Mouse (Mus musculus) layer of hippocampus, adult 18-20 months (tissue): ENCODE data around the gene Pip5k1b. TPM values are rescaled to one million over a fixed set of nuclear protein-coding genes. Genes with fewer than 3 reads are reported as not detected.

Source experiments
- DNase-seq, 2 experiments: peaks; one replicate each; pipeline ENCODE4 v3.0.0; 2022; ENCODE audit warnings: low spot score in 2 of 2
- total RNA-seq, 2 experiments: library from RNA; stranded (reverse); gene quantifications; 2 replicates each; pipeline ENCODE4 v1.2.3; 2021

The Pip5k1b gene
- total RNA-seq, 2 experiments from 2014 or later, result 70.0 to 70.8 TPM

DNA sequence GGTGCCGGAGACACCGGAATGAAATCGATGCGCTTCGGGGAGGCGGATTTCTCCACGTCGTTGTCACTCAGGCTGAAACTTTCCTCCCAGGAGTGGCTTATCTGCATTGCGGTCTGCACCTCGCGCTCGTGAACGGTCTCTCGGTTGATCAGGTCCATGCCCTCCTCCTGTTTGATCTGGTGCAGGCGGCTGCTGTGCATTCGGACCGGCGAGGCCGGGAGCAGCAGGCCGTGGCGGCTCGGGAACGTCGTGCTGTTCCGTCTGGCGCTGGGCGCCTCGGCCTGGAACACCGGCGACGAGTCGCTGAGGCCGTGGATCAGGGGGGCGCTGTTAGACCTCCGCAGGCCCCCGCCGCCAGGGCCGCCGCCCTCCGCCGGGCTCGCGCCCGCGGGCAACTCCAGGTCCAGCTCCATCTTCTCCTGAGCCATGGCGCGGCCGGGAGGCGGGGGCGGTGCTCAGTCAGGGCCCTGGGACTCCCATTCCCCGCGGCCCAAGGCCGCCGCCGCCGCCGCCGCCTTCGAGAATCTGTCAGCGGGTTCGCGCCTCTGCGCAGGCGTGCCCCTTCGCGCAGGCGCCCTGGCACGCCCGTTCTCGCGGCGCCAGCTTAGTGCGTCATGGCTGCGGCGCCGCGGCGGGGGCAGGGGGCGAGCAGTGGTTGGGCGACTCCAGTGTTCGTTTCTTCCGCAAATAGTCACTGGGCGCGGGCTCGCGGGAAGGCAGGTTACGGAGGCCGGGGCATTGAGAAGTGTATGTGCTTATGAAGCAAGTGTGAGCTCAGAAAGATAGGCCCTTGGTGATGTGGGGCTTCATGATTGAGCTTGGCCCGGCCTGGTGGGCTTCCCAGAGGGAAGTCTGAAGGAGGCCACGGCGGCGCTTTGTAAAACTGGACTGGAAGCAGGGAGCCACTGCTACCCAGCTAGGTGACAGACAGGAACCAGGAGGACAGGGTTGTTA is 78.5 kb downstream of the Pip5k1b start, which contains the start of gene Fam122a:
Fam122a (minus strand) TSS at position 428 of the 954 bp plus-strand sequence.
- DNase-seq, result peak; percentile 84 to 89

DNA sequence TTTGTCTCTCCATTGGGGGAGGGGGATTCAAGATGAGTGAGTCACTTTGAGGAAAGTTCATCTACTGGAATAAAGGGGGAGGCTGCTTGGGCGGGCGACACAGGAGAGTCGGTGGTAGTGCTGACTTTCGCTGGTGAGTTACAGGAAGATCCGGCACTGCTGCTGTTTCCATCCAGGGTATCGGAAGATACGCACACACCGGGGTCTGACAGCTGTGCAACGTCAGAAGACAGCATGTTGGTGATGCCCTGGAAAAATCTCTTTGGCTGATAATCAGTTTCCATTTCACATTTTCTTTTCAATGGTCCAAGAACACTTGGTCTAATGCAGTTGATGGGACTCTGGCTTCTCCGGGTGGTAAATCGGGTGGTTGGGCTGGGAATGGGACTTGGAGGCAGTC is 79.2 kb downstream of the Pip5k1b start:
- no peak for DNase-seq

DNA sequence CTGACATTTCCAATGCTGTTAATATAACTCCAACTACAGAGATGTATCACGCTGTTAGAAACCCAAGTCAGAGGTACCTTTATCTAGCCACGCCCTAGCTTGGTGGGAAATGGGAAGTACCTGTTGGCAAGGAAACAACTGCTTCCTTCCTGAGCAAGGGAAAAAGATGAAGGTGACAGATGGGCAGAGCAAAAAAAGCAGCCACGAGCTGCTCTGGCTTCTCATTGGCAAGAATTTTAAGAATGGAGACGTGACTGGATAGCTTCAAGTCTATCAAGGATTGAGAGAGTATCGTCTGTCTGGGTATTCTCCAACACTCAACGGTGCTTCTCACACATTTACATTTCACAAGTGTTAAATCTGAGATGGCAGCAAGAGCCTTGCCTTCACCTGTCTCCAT is 80.4 kb downstream of the Pip5k1b start:
- DNase-seq, result no peak

DNA sequence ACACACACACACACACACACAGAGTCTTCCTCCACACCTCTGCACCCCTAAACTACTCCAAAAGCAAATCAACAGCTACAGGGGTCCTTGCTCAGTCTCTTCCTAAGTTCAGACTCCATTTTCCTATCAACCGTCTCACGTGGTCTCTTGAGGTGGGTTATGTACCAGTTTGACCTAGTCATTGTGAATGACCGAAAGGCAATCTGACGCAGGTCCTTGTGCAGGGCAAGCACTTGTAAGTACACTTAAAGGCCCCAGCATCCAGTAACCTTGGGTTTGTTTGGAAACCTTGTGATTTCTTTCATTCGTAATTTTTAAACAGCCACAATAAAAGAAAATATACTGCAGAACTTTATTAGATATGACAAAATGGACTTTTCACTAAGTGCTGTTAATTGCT is 83.2 kb downstream of the Pip5k1b start:
- DNase-seq, result no peak

DNA sequence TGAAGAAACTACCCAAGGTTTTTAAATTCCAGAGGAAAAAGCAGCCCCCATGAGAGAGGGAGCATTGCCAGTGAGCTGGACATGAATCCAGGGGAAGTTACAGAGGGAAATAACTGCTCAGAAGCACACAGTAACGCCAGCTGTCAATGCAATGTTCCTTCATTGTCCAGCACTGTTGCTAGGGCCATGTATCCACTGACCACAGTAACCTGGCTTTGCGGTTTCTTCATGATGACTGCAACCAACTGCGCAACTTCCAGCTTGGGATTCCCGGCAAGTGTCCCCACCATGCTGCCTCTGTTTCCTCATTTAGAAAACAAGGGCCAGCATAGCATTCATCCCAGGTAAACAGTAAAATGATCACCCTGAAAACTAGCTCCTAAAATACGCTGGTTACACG is 84.1 kb downstream of the Pip5k1b start:
- no peak for DNase-seq

DNA sequence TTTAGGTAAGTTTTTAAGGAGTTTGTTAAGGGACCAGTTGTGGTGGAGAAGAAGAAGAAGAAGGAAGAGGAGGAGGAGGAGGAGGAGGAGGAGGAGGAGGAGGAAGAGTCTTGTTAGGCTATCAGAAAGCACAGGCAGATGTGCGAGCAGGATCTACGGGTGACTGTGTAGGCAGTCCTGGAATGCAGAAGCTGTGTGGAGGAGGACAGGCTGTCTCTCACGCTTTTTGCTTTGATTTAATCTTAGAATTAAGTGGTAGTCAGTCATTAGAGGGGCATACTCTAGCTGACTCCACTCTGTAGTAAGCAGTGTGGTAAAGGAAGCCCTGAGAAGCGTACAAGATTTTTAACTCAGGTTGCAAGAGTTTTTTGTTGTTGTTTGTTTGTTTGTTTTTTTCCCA is 86.5 kb downstream of the Pip5k1b start:
- peak in 1 of 2 experiments; percentile 52 for DNase-seq

DNA sequence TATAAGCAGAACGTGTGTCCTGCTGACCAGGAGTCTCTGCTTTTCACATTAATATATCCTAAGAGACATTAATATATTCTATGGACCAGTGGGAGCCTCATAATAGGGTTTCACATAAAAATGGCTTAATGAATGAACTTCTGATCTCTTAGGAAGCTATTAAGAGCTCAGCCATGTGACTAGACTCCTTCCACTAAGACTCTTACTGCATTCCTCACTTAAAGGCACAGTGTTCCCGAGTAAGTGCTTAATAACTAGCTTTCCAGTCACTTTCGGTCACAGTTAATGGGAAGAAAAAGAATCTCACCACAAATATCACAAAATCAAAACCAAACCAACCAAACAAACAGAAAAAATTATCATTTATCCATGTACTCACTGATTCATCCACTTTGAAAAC is 87.1 kb downstream of the Pip5k1b start:
- DNase-seq, result no peak

DNA sequence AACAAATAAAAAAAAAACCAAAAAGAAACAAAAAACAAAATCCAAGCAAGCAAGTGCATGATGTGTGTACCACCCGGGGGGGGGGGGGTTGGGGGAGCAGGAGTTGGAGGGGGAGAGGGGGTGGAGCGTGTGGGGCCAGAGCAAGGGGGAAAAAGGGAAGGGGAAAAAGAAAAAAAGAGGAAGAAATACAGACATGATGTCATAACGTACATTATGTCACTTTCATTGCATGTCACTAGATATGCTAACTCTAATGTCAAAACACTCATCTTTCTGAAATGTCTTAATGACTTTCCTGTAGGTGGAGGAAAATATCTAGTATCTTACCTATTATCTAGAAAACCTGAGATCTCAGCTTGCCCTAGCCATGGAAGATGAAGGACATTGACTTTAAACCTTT is 92.7 kb downstream of the Pip5k1b start:
- DNase-seq, result no peak

DNA sequence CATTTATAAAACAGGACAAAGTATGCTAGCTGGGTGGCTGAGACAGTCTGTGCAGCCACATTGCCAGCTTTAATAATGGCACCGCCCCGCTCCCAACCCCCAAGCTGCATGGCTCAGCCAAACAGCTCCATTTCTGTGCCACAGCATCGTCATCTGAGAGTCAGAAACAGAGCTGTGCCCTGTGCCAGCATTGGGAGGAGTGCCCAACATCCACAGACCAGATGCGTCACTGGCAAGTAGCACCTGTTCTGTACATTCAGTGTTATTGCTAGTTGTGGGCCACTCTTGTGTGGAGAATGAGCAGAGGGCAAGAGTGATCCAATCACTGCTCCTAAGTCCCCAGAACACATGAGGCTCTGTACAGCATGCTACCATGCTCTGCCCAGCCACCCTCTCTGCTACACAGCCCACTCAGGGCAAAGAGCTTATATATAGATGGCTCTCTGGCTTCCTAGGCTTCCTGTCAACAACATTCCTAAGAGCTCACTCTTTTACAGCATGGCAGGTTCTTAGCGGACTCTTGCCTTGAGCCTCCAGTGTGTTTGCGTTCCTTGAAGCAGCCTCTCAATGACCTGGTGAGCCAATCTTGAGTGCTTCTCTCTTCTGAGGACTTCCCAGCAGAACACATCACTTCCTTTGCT is 99.0 kb downstream of the Pip5k1b start:
- peak; percentile 75 to 91 for DNase-seq

DNA sequence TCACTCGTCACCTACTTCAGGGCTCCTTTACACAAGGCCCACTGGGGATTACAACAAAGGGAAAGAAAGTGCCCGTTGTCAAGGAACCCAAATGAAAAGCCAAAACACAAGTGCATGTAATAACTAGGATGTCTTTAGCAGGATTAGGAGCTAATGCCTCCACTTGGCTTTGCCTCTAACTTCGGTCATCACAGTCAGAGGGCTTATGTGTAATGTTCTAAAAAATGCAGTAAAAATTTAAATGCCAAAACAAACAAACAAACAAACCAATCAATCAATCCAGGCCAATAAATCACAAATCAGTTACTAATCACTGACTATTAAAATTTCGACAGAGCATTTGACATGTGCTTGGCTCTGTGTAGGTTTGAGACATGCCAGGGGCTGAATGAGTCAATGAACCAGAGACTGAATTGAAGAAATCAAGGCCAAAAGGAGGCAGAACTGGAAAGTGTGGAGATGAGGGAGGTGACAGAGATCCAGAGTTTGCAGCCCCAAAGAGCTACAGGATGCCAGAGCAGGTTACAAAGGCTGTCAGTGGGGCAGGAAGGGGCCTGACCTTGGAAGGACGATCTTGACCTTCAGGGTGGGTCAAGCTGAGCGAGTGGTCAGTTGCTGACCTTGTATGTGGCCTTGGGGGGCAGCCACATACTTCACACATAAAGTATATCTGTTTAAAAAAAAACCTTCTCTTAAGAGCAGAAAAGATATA is 100.3 kb downstream of the Pip5k1b start:
- no peak for DNase-seq

DNA sequence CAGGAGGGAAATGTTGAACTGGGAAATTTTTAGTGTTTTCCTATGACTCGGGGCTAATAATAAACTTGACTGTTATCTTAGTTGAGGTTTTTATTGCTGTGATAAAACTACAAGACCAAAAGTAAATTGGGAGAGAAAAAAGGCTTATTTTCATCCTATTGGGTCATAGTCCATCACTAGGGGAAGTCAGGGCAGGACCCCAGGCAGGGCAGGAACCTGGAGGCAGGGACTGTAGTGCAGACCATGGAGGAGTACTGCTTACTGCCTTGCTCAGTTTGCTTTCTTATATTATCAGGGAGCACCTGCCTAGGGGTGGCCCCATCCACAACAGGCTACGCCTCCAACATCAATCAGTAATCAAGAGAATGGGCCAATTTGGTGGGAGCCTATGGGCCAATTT is 101.2 kb downstream of the Pip5k1b start:
- no peak for DNase-seq

DNA sequence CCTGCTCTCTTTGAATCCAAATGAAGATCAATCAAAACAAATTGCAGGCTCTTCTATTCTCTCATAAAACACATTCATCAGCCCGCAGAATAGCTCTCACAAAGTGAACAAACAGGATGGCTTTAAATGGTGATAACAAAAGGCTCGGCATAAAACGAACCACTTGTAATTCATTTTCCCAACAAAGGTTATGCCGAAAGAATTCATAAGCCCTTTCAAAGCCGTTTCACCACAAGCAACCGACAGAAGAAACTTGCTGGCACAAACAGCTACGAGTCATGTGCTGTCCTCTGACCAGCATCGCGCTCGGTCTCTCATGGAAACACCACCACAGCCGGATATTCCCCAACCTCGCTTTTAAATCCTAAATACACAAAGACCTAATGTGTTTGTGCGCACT is 102.3 kb downstream of the Pip5k1b start:
- peak in 1 of 2 experiments; percentile 59 for DNase-seq

DNA sequence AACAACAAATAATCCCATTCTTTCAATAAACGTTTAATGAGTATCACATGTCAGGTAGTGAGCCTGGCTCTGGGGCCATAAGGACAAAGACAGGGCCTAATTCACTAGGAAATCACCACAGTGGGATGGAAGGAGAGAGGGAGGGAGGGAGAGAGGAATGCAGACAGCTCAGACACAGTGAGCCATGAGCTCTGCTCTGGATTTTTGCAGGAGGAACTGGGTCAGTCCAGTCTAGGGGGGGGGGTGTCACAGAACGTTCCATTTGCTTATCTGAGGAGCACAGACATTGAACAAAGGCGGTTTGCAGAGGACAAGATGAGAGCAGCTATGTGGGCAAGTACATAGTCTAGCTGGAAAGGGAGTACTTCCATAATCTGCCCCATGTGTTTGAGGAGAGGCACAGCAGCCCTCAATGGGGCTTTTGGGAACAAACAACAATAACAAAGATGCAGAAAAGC is 103.2 kb downstream of the Pip5k1b start:
- DNase-seq, result no peak

DNA sequence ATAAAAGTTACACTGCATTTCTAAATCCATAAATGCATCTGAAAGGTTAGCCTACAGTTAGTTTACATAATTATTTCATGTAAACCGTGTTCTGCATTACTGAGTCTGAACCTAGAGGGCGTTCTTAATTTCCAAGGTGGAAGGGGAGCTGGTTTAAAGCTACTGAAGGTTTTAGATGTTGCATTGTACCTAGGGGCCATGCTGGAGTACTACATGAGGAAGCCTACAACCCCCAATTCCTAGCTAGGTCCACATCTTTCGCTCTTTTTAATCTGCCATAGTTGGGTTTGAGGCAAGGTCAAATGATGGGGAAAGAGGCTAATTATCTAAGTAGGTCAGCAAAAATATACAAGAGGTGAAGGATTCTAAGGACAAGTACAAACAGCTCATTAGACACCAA is 104.0 kb downstream of the Pip5k1b start:
- no peak for DNase-seq

DNA sequence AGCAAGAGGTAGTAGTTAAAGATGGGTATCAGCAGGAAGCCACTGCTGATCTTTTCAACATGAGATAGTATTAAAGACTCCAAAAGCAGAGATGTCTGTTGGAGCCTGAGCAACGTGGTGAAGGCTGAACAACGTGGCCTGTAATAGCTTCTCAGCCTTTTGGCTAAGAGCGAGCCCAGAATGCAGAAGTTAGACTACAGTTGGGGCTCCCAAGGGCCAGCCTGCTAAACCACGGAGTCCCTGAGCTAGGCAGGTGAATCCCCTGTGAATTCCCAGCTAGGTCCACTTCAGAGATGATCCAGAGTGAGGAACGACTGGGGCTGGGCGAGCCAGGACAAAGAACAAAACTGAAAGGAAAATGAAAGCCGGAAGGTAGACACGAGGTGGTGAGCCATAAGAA is 104.9 kb downstream of the Pip5k1b start:
- no peak for DNase-seq

DNA sequence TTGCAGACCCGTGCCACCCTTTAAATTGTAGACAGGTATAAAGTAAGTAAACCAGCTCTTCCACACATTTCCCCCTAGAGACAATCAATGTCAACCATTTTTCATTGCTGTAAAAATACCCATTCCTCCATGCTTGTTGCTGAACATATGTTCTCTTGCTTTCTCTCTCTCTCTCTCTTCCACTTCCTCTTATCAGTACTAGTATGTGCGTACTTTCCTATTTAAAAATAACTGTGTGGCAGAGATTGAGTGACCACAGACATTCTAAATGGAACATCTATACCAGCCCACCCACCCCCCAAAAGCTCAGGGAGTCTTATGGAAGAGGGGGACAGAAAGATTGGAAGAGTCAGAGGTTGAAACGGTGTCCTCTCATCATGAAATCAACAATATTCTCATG is 111.3 kb downstream of the Pip5k1b start:
- no peak for DNase-seq

DNA sequence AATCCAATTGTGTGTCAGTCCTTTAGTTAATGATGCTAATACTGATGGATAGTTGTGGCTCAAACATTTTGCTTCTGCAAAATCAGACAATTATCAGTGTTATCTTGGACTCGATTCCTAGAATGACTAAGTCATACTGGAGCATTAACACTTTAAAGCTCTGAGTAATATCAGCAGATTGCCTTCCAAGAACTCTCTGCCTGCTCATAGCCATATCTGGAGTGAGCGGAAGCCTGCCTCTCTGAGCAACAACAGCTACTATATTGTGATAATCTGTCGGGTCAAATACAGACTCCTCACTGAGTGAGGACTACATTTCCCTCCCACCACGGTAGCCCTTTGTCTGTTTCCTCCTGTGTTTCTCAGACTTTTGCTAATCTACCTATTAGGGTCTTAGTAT is 116.0 kb downstream of the Pip5k1b start:
- DNase-seq, result no peak

DNA sequence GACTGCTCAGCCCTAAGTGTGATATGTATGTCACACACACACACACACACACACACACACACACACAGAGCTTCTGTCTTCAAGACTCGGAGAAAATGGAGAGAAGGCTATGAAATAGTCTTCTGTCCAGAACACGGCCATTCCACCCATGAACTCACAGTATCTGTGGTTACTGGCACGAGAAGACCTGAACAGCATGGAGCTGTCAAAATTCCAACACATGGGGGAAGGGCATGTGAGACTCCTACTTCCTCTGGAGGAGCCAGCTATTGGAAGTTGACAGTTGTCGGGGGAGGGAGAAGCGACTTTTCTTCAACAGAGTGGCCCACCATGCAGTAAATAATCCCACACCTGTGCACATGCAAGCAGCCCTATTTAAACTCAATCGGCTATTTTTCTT is 121.4 kb downstream of the Pip5k1b start:
- no peak for DNase-seq

DNA sequence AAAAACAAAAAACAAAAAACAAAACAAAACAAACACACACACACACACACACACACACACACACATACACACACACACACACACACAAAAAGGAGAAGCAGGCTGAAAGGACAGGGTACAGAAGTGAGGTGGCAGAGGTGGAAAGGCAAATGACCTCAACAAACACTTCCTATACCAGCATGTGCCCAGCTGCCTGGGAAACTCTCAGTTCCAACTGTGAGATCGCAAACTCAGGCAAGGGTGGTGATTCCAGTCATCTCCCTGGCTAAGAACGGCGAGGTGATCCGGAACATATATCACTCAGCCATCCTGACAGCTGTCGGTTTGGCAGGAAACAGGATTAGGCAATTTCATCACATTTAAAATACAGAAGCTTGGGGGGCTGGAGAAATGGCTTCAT is 123.2 kb downstream of the Pip5k1b start:
- no peak for DNase-seq

DNA sequence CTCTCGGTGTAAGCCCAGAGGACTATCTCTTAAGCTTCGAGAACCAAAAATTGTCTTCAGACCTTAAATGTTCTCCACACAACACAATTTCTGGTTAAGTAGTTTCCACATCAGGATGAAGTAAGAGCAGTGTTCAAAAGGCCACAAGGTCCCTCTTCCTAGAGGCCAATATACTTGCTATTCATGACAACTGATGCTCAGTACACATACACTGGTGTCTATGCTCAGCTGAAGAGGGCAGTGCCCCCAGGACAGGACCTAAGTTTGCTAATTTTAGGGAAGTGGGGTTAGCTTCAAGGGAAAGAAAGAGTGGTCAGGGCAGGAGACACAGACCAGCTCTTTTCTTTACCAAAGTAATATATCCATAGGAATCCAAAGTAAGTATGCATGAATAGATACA is 124.3 kb downstream of the Pip5k1b start:
- DNase-seq, result no peak

DNA sequence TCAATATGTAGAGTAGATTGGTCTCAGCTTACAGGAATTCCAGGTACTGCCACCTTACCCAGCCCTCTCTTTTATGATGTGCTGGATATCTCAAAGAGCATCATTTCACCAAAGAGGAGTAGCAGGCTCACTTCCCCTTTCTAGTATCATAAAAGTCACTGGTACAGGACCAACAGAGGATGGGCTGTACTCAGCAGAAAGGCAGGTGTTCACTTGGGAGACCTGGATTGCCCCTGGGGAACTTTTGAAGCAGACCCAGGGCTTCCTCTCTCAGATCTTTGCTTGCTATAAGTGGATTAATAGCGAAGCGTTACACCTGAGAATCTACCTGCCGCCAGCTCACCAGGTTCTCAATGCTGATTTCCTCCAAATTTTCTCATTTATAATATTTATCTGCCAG is 127.7 kb downstream of the Pip5k1b start:
- no peak for DNase-seq

DNA sequence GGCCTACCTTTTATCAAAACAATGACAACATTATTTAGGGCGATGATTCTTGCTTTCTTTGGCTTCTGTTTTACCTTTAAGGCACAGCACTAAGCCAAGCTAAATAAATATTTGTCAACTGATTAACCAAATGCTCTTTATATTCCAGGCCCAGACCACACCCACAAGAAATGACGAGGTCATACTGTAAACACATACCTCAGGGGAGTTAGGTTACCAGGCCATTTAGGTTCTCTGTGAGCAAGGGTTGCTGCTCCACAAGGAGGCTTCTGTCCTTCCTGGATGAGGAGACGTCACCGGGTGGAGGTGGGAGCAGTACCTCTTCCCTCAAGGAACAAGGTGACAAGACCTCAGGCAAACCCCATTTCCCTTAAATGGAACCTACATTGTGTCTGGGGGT is 128.4 kb downstream of the Pip5k1b start:
- DNase-seq, result no peak
